Mouse (Mus musculus) brain, embryonic 18.5 days (tissue): ENCODE measurements around the gene Rhbdf2.
A peak's percentile ranks its signal among the peaks of the same experiment; 100 is the strongest.
"Not testable (repeated sequence)": the region's sequence is repeated elsewhere in the genome, so short reads cannot be mapped to it uniquely, and the experiment has no call there.

Experiments used
- DNase-seq: peaks from one replicate; pipeline ENCODE4 v3.0.0-alpha.2; 2012; ENCODE audit warnings: low read depth, low spot score

Gene Rhbdf2

DNA sequence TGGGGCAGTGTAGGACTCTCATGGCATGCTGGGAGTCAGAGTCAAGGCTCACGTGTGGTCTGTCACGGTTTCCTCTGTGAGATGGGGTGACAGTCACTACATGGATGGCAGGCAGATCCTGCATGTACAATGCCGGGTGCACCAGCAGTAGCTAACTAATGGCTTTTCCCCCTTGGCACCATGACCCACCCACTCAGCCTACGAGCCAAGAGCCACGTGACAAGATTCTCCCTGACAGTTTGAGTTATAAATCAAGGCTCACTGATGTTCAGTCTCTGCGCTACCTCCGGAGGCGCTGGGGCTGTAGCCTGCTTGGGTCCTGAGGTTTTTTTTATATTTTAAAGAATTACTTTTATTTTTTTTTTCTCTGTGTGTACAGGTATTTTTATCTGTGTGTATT is 7.3 kb downstream of the Rhbdf2 start:
- DNase-seq, result no peak

DNA sequence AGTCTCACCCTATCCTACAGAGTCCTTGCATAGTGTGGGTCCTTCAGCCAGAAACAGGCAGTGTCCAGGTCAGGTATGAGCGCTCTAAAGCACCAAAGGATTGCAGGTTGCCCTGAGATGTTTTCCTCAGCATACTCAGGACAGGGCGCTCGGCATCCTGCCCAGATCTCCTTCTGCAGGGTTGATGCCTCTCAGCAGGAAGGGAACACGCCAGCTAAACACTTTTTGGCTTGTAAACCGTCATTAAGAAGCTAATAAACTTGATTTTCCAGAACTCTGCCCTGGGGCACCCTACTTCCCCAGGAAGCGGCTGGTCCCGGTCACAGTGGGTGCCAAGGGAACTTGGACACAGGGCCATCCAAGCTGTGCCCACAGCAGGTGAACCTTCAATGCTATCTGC is 7.7 kb downstream of the Rhbdf2 start:
- no peak for DNase-seq

- DNase-seq, result no peak
Measured at GRCm38 (mm10) chr11:116618666-116619065, 8.2 kb downstream of the Rhbdf2 start.

DNA sequence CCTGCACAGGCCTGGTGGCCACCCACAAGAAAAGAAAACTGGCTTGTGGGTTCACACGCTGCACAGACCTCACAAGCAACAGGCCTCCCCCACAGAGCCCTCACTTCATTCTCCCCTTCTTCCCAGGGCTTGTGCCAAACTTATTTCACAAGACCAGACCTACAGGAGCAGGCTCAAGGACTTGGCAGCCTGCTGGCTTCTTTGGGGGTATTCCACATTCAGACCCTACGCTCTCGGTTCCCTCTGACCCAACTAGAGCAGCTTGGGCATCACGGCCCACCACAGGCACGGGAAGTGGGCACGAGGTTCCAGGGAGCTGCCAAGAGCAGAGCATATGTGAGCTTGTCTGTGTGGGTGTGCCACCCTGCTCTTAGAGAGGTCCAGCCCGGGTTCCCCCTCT is 9.2 kb downstream of the Rhbdf2 start:
- no peak for DNase-seq

GRCm38 (mm10) chr11:116616438-116617118 is 10.2 kb downstream of the Rhbdf2 start:
- no peak for DNase-seq

DNA sequence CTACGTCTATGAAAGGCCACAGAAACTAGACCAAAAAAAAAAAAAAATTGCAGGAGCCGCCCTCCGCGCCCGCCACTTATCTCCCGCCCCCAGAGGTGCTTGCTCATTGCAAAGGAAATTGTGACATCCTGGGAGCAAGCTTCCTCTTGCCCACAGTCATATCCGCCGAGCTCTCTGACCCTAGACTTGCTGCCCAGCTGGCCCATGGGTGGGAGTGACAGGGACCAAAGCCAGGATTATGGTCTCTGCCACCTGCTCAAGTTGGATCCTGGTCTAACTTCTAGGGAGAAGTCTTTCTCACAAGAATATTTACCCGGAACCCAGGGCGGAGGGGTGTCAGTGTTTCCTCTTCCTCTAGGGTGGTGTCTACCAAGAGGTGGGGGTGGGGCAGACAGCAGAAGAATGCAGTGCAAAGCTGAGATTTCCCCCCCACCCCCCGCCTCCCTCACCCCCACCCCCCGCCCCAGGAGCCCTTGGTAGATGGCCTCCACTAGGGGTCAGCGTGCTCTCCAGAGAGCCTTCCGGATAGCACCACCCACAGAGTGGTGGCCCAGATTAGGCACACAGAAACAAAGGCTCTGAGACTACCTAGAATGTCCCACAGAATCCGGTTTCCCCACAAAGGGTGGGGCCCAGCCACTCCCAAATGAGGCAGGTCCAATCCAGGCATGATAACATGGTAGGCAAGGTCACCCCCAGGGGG is 10.9 kb downstream of the Rhbdf2 start:
- no peak for DNase-seq

DNA sequence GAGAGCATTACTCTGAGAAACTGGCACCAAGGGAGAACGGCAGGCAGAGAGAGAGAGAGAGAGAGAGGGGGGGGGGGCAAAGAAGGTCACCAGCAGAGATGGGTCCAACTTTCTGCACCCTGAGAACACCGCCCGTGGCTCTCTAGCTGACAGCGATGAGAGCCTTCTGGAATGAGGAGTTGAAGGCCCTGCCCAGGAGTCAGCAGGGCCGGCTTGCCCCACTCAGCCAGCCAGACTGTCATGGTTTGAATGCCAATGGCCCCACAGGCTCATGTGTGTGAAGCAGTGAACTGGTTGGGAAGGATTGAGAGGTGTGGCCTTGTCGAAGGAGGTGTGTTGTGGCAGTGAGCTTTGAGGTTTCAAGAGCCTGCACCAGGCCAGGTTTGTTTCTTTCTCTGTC is 13.6 kb downstream of the Rhbdf2 start:
- DNase-seq, result no peak

DNA sequence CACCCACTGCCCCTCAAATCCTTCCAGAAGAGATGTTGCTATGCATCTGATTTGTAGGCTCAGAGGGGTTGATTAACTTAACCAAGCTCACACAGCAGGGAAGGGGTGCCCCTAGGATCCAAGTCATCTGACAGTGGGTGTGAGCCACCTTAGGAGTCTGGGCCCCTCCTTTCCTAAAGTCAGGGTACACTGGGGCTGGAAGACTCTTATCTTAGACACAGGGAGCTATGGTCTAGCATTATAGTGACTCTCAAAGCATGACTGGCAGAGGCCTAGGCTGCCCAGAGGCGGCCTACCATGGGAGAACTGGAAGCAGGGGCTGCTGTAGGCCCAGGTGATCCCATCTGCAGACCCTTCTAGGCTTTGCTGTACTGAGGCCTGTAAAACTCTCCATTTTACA is 14.3 kb downstream of the Rhbdf2 start:
- DNase-seq, result no peak

GRCm38 (mm10) chr11:116611883-116612282 is 14.9 kb downstream of the Rhbdf2 start:
- no peak for DNase-seq

GRCm38 (mm10) chr11:116611168-116611567 is 15.7 kb downstream of the Rhbdf2 start:
- DNase-seq, result not testable (repeated sequence)

DNA sequence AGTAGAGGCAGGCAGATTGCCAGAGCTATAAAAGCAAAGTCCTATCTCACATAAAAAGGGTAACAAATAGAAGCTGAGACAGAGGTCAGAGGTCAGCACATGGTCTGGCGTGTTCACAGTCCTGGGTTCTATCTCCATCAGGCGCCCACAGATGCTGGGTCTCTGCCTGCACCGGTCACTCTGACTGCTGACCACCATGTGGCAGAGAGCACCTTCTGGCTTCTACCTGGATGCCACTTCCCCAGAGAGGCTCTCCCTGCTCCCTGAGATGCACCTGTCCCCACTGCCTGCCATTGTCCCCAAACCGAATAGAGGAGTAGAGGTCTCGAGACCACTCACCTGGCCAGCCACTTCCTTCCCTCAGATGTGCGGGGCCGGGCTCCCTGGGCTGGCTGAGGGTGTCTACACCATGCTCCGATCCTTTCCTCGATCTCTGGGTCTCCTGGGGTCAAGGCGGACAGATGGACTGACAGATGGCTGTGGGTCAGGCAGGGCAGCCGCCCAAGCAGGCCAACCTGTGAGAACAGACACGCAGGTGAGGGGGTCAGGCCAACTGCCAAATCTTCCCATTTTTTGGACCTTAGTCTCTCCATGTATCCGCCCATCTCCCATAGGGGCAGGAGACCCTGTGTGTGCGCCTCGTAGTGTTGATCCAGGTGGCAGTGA is 16.7 kb downstream of the Rhbdf2 start:
- DNase-seq, result no peak

DNA sequence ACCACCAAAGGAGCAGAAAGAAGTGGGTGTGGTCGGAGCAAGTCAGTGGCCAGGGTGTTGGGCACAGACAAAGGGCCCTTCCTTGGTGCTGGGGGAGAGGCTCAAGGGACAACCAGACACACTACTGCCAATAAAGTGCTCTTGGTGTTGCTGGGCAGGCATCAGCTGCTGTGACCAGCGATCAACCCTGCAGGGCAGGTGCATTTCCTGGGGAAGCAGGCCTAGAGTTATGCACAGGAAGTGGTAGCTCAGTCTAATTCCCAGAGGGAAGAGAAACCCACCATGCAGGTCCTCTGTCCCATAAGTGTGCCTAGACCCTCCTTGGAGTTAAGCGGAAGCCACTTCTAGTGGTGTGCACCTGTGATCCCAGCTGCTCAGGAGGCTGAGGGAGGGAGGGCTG is 19.1 kb downstream of the Rhbdf2 start:
- no peak for DNase-seq

DNA sequence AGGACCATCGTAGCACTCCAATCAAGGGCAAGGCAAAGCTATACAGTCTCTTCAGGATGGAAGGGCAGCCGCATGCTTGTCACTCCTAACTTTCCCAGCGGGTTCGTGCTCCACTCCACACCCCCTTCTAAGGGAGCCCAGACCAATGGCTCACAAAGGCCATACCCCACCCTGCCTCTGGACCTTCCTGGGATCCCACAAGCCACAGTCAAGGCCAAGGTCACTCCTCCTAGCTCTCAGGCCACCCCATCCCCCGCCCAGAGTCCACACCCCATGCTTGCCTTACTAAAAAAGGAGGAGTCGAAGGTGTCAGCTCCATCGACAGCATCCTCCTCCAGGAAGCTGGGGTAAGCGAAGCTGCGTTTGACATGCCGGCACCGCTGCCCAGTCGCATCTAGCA is 22.7 kb downstream of the Rhbdf2 start:
- DNase-seq, result no peak

- DNase-seq, result no peak
Measured at GRCm38 (mm10) chr11:116603339-116603738, 23.5 kb downstream of the Rhbdf2 start.

DNA sequence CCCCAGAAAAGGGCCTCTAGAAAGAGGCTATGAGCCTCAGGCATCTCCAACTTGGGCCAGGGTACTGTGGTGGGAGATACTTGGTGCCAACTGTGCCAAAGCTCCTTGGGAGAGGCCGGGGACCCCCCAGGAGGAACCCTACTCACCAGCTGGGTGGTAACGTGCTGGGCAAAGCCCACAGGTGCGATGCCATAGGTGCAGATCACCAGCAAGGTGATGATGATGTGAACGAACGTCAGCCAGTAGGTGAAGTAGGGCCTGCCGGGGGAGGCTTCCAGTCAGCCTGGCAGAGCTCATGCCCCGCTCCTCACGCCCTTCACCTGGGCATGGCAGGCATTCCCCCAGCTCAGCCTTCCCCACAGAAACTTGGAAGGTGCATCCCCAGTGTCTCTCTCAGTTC is 24.8 kb downstream of the Rhbdf2 start:
- no peak for DNase-seq

- no peak for DNase-seq
Measured at GRCm38 (mm10) chr11:116601166-116601565, 25.7 kb downstream of the Rhbdf2 start.

GRCm38 (mm10) chr11:116599230-116599629 is 27.6 kb downstream of the Rhbdf2 start:
- DNase-seq, result no peak

GRCm38 (mm10) chr11:116598193-116598592 is 28.6 kb downstream of the Rhbdf2 start:
- no peak for DNase-seq

- DNase-seq, result no peak
Measured at GRCm38 (mm10) chr11:116596766-116597165, 30.1 kb downstream of the Rhbdf2 start.

DNA sequence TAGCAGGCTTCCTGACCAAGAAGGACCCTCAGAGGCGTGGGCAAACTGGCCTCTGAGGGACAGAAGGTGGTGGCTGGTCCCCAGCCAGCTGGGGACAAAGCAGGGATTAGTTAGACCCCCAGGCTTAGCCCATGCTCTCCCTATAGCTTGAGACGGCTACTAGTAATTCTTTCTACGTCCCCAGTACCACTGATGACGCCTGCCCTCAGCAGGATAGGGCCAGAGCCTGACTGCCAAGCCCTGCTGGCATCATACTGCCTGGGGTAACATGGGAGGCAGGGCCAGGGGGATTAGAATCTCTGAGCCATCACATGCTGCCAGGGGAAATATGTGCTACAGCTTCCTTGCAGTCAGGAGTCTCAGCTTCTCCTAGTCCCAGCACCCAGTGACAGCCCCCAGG is 33.5 kb downstream of the Rhbdf2 start:
- DNase-seq, result no peak

DNA sequence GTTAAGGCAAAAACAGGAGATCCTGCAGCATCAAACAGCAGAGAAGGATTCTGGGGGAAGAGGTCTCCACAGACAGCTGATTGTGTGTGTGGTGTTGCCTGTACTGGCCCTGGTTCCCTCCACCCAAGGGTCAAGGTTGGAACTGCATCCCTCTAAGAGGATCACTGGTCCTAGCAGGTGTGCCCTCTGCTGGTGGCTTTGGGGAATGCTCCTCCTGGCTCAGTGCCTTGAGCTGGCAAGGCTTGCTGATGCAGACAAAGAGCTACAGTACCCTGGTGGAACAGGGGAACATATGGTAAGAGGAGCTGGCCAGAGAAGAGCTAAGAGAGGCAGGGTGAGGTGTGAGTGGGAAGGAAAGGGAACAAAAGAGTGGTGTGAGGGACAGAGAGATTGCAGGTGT is 34.4 kb downstream of the Rhbdf2 start:
- peak; percentile 62 for DNase-seq

- no peak for DNase-seq
Measured at GRCm38 (mm10) chr11:116591621-116592020, 35.2 kb downstream of the Rhbdf2 start.

GRCm38 (mm10) chr11:116589574-116589973 is 37.2 kb downstream of the Rhbdf2 start:
- DNase-seq, result no peak
